Mouse (Mus musculus) C3H10T1/2 (cell line): Measurements from ENCODE around the gene Tas2r106. TPM values are rescaled to one million over a fixed set of nuclear protein-coding genes. Genes with fewer than 3 reads are reported as not detected.

Source experiments
- polyA plus RNA-seq, 2 experiments: library from polyadenylated mRNA; unstranded; fragments of >200 nt; fragmentation: generic; extraction: Trizol; gene quantifications; one replicate each; pipeline ENCODE4 v1.2.1; 2012; ENCODE audit warnings: missing spikeins in 2 of 2

Gene Tas2r106
- not detected for polyA plus RNA-seq

GRCm38 (mm10) chr6:131678786-131679185 lies at the start of gene Tas2r106:
TSS of gene Tas2r106 (minus strand) at chr6:131678886.

GRCm38 (mm10) chr6:131689963-131690362 lies 11.3 kb upstream of the Tas2r106 start, which contains the start of gene Tas2r114:
TSS of gene Tas2r114 (minus strand) at chr6:131690063.

GRCm38 (mm10) chr6:131687395-131687794 lies 8.7 kb upstream of the Tas2r106 start, which contains the start of gene Tas2r105:
TSS of gene Tas2r105 (minus strand) at chr6:131687495.

GRCm38 (mm10) chr6:131685644-131686043 lies 7.0 kb upstream of the Tas2r106 start, which contains the start of gene Tas2r104:
TSS of gene Tas2r104 (minus strand) at chr6:131685744.

DNA sequence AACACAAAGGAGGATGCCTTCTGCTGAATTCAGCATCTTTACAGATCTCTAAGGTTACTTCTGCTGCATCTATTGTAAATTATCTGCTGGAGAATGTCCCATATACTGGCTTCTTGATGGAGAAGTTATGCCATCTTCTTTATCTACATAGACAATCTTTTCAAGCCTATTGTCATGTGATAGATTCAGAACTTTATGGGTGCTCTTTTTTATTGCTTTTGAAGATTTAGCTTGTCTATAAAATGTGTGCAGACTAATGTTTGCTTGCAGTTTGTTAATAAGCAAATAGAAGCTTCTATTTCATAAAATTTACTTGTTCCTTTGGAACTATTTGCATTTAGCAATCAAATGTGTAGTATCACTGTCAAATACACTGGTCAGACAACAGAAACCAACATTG lies 18.6 kb downstream of the Tas2r106 start, which contains the start of gene Tas2r107:
Tas2r107 (minus strand) TSS at position 101 of the 400 bp plus-strand sequence.

GRCm38 (mm10) chr6:131630812-131631211 lies 47.9 kb downstream of the Tas2r106 start, which contains the start of gene Tas2r130:
TSS of gene Tas2r130 (minus strand) at chr6:131630912.

Other genes starting within 250 kb of the Tas2r106 start
- not detected for gene 5430401F13Rik, start 192.5 kb downstream of the Tas2r106 start, polyA plus RNA-seq
- gene Gm6619, start 192.5 kb downstream of the Tas2r106 start, polyA plus RNA-seq, result not detected
- gene Tas2r130, start 48.0 kb downstream of the Tas2r106 start, polyA plus RNA-seq, result not detected
- gene Tas2r107, start 18.7 kb downstream of the Tas2r106 start, polyA plus RNA-seq, result not detected
- gene Tas2r104, start 6.9 kb upstream of the Tas2r106 start, polyA plus RNA-seq, result not detected
- not detected for gene Tas2r105, start 8.6 kb upstream of the Tas2r106 start, polyA plus RNA-seq
- gene Tas2r114, start 11.2 kb upstream of the Tas2r106 start, polyA plus RNA-seq, result not detected